Comparison of ENCODE assay signal across 9 mouse cellular contexts in genomic region chr9:36895009-36895693, GRCm38 (mm10).
DNase-seq lines count a peak whose midpoint lies in the region; ATAC-seq and TF ChIP-seq lines count a peak whose summit lies in the region.
"Had no signal": no experiment of that assay in that cellular context is flagged by ENCODE, and none has a peak within 500 bp of the region (broad histone marks: within the 10 kb centered on the region; RNA-seq: fewer than 3 reads in every experiment).

No protein-coding gene starts in this region.

- no peak overlapping the region for H3K9ac ChIP-seq in heart, postnatal 0 days (replicated peaks; ENCODE audit: low read depth, low read length)
- no peak overlapping the region for H3K9ac ChIP-seq in lung, embryonic 16.5 days (ENCODE audit: low read length)
- H3K9ac ChIP-seq: liver, embryonic 15.5 days had no signal

- H3K27ac ChIP-seq in heart, postnatal 0 days (ENCODE audit: low read depth), result no peak overlapping the region
- no peak overlapping the region for H3K27ac ChIP-seq in lung, embryonic 16.5 days (ENCODE audit: low read length)
- H3K27ac ChIP-seq: liver, embryonic 15.5 days had no signal

- peak; percentile 54; the same call in 1 of the 2 replicates for ATAC-seq in heart, postnatal 0 days (ENCODE audit: insufficient read depth, low read depth)
- 0 out of 2 replicates have a peak, but pooled peaks have one; percentile 54 for ATAC-seq in lung, embryonic 16.5 days (ENCODE audit: low read depth)

- H3K4me3 ChIP-seq in heart, postnatal 0 days (ENCODE audit: low read depth, low read length), result no peak overlapping the region
- H3K4me3 ChIP-seq in lung, embryonic 16.5 days (ENCODE audit: low read length), result no peak overlapping the region
- H3K4me3 ChIP-seq: liver, embryonic 15.5 days had no signal

- H3K4me2 ChIP-seq in heart, postnatal 0 days (ENCODE audit: low read depth, low read length), result no peak overlapping the region
- no peak overlapping the region for H3K4me2 ChIP-seq in lung, embryonic 16.5 days (ENCODE audit: low read depth, low read length)
- H3K4me2 ChIP-seq: liver, embryonic 15.5 days had no signal

- DNase-seq in 3134 (ENCODE audit: extremely low read depth, insufficient read length, low spot score), result peak; percentile 15
- DNase-seq in adrenal gland, adult 18-20 months (ENCODE audit: low spot score in 2 of 2), result peak; percentile 48 to 53
- DNase-seq in embryo, embryonic 11.5 days (ENCODE audit: low read depth, low spot score), result peak; percentile 37
- DNase-seq in heart, postnatal 0 days (ENCODE audit: low spot score), result peak; percentile 69
- peak; percentile 21 to 70 for DNase-seq in kidney, postnatal 36 days
- peak; percentile 46 for DNase-seq in retina, postnatal 7 days (ENCODE audit: low read depth, low spot score)
- DNase-seq in spleen, adult 12 weeks (ENCODE audit: low spot score), result no peak

- no peaks in the 10 kb centered on the region for H3K9me3 ChIP-seq in heart, postnatal 0 days (replicated peaks; ENCODE audit: control insufficient read depth, low read length)
- H3K9me3 ChIP-seq in lung, embryonic 16.5 days (ENCODE audit: control insufficient read depth, low read length), result no peaks in the 10 kb centered on the region
- H3K9me3 ChIP-seq: liver, embryonic 15.5 days had no signal

- 80% methylated on average over 8 of the region's 8 CpGs for WGBS in heart, postnatal 0 days
- 69% methylated on average over 8 of the region's 8 CpGs for WGBS in lung, embryonic 16.5 days

- no peaks in the 10 kb centered on the region for H3K27me3 ChIP-seq in heart, postnatal 0 days (ENCODE audit: control insufficient read depth, insufficient read depth, low read length)
- H3K27me3 ChIP-seq in lung, embryonic 16.5 days (ENCODE audit: control insufficient read depth, insufficient read depth, low read depth, low read length), result no peaks in the 10 kb centered on the region
- H3K27me3 ChIP-seq: liver, embryonic 15.5 days had no signal

- TF ChIP-seq CTCF in heart, postnatal 0 days (IDR thresholded peaks at IDR 0.05; ENCODE audit: low read depth), result peak; percentile 75

- no peak for TF ChIP-seq EP300 in heart, postnatal 0 days (IDR thresholded peaks at IDR 0.05; ENCODE audit: low read depth)

- H3K4me1 ChIP-seq in heart, postnatal 0 days (ENCODE audit: control insufficient read depth, insufficient read depth), result peaks cover 19% of the 10 kb centered on the region
- H3K4me1 ChIP-seq in lung, embryonic 16.5 days (replicated peaks; ENCODE audit: control insufficient read depth, insufficient read depth, low read length), result no peaks in the 10 kb centered on the region
- H3K4me1 ChIP-seq: liver, embryonic 15.5 days had no signal

- no peaks in the 10 kb centered on the region for H3K36me3 ChIP-seq in heart, postnatal 0 days (replicated peaks; ENCODE audit: control insufficient read depth, insufficient read depth, low read length)
- H3K36me3 ChIP-seq in lung, embryonic 16.5 days (ENCODE audit: control insufficient read depth, insufficient read depth, low read length), result no peaks in the 10 kb centered on the region
- H3K36me3 ChIP-seq: liver, embryonic 15.5 days had no signal
